Mouse (Mus musculus) intestine, embryonic 15.5 days (tissue): Measurements from ENCODE around the gene Foxi3. TPM values are rescaled to one million over a fixed set of nuclear protein-coding genes. Genes with fewer than 3 reads are reported as not detected.

Experiments used
- ATAC-seq: fragments of 200-750 bp; cut with Nextera tagmentation; 2 replicates; pipeline ENCODE4 v1.8.0; 2017; ENCODE audit warnings: moderate TSS enrichment, moderate library complexity
- H3K27ac ChIP-seq: fragments of 300-500 bp; sonication (generic); 2 replicates; pipeline ENCODE4 v1.5.1; 2015; ENCODE audit warnings: mild to moderate bottlenecking, inconsistent platforms
- H3K27me3 ChIP-seq: fragments of 300-500 bp; sonication (generic); replicated peaks from 2 replicates; pipeline ENCODE4 v1.6.1; 2015; ENCODE audit warnings: inconsistent platforms
- H3K36me3 ChIP-seq: fragments of 300-500 bp; sonication (generic); 2 replicates; pipeline ENCODE4 v1.6.1; 2015; ENCODE audit warnings: inconsistent platforms
- H3K4me1 ChIP-seq: fragments of 300-500 bp; sonication (generic); replicated peaks from 2 replicates; pipeline ENCODE4 v1.6.1; 2015; ENCODE audit warnings: inconsistent platforms
- H3K4me2 ChIP-seq: fragments of 300-500 bp; sonication (generic); replicated peaks from 2 replicates; pipeline ENCODE4 v1.6.1; 2015; ENCODE audit warnings: mild to moderate bottlenecking, inconsistent platforms
- H3K4me3 ChIP-seq: fragments of 300-500 bp; sonication (generic); replicated peaks from 2 replicates; pipeline ENCODE4 v1.5.1; 2015; ENCODE audit warnings: inconsistent platforms
- H3K9ac ChIP-seq: fragments of 300-500 bp; sonication (generic); 2 replicates; pipeline ENCODE4 v1.6.1; 2015; ENCODE audit warnings: inconsistent platforms
- H3K9me3 ChIP-seq: fragments of 300-500 bp; sonication (generic); 2 replicates; pipeline ENCODE4 v1.6.1; 2016; ENCODE audit warnings: inconsistent platforms
- WGBS: fragments of 180-500 bp; shearing (Covaris S2); methylation state at CpG from one replicate; pipeline ENCODE4 v1.1.7; 2015; 5-methylcytosine and 5-hydroxymethylcytosine counted together
- polyA plus RNA-seq: library from polyadenylated mRNA; unstranded; fragments of >200 nt; fragmentation: Nextera tagmentation; extraction: Ambion mirVana; gene quantifications from 2 replicates; pipeline ENCODE4 v1.2.1, GENCODE M21; 2015

Gene Foxi3
- not detected in 2 replicates for polyA plus RNA-seq

DNA sequence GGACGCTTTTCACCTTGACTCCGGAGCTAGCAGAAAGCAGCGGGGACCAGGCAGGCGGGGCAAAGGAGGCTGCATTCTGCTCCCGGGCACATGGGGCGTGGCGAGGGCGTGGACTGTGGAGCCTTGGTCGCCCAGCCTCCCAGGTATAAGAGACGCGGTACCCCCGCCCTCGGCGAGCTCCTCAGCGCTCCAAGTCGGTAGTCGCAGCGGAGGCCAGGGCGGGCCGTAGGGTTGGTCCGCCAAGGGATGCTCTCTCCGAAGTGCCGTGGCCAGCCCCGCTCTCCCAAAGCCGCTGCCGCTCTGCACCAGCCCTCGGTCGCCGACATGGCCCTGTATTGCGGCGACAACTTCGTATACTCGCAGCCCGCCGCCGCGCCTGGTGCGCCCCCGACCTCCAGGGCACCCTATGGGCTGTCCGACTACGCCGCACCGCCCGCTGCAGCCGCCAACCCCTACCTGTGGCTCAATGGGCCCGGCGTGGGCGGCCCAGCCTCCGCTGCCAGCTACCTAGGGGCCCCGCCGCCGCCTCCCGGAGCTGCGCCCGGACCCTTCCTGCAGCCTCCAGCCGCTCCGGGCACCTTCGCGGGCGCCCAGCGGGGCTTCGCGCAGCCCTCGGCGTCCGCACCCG, at the start of gene Foxi3:
Gene Foxi3, plus strand, starts transcription at position 247 of the 628 bp plus-strand sequence.
- peak; percentile 90 for ATAC-seq
- H3K4me3 ChIP-seq = peak within 1 kb of the TSS; percentile 44

DNA sequence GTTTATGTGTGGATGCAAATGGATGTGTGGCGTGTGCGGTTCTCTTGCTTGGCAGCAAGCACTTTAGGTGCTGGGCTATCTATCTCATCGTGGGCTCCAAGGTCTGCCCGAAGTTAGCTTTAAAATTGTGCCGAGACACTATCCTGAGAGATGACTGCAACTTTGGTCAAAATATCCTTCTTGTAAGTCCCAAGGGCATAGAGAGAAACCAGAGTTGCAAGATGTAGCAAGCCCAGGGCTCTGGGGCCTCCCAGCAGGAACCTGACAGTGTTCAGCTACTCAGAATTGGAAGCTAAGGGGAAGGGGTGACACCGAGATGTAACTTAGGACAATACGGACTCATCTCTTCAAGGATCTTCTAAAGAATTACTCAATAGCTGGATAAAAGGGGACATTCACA, 46.8 kb upstream of the Foxi3 start:
- WGBS = 91% methylated on average over 7 of the region's 7 CpGs
- H3K4me1 ChIP-seq = 0 out of 2 replicates have a peak, but pooled peaks cover 2% of the 10 kb centered on the region
- H3K27ac ChIP-seq = no peak overlapping the region
- no peaks in the 10 kb centered on the region for H3K9me3 ChIP-seq
- ATAC-seq = no peak
- H3K36me3 ChIP-seq = peaks cover 4% of the 10 kb centered on the region; the same call in 1 of the 2 replicates
- no peak overlapping the region for H3K4me3 ChIP-seq
- H3K27me3 ChIP-seq = no peaks in the 10 kb centered on the region
- no peak overlapping the region for H3K4me2 ChIP-seq
- no peak overlapping the region for H3K9ac ChIP-seq

More for the DNA sequence above, at the start of gene Foxi3:
- no peaks in the 10 kb centered on the region for H3K9me3 ChIP-seq
- H3K27ac ChIP-seq = no peak within 1 kb of the TSS
- H3K9ac ChIP-seq = peak within 1 kb of the TSS; percentile 32; the same call in 1 of the 2 replicates
- peaks cover 58% of the 10 kb centered on the region for H3K27me3 ChIP-seq
- peaks cover 13% of the 10 kb centered on the region for H3K4me1 ChIP-seq
- no peaks in the 10 kb centered on the region for H3K36me3 ChIP-seq
- peak within 1 kb of the TSS; percentile 77 for H3K4me2 ChIP-seq
- WGBS = under 1% methylated on average over 67 of the region's 67 CpGs

DNA sequence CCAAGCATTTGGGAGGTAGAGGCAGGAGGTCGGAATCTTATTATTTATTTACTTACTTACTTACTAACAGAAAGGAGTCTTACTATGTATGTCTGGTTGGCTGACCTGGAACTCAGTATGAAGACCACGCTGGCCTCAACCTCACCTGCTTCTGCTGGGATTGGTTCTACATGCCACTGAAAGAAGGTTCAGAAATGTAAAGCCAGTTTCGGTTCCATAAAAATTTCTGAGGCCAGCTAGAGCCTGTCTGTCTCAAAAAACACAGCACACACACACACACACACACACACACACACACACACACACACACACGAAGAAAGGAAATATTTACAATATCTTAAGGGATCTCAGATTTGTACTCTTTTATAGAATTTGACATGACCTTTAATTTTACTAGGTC, 46.0 kb upstream of the Foxi3 start:
- Histone ChIP-seq H3K27ac (no peak overlapping the region), H3K9me3 (no peaks in the 10 kb centered on the region), H3K4me1 (0 out of 2 replicates have a peak, but pooled peaks cover 2% of the 10 kb centered on the region), H3K4me2 (no peak overlapping the region), H3K9ac (no peak overlapping the region), H3K27me3 (no peaks in the 10 kb centered on the region), H3K4me3 (no peak overlapping the region), H3K36me3 (0 out of 2 replicates have a peak, but pooled peaks cover 4% of the 10 kb centered on the region)
- ATAC-seq = no peak
- 58% methylated on average over 4 of the region's 4 CpGs for WGBS

DNA sequence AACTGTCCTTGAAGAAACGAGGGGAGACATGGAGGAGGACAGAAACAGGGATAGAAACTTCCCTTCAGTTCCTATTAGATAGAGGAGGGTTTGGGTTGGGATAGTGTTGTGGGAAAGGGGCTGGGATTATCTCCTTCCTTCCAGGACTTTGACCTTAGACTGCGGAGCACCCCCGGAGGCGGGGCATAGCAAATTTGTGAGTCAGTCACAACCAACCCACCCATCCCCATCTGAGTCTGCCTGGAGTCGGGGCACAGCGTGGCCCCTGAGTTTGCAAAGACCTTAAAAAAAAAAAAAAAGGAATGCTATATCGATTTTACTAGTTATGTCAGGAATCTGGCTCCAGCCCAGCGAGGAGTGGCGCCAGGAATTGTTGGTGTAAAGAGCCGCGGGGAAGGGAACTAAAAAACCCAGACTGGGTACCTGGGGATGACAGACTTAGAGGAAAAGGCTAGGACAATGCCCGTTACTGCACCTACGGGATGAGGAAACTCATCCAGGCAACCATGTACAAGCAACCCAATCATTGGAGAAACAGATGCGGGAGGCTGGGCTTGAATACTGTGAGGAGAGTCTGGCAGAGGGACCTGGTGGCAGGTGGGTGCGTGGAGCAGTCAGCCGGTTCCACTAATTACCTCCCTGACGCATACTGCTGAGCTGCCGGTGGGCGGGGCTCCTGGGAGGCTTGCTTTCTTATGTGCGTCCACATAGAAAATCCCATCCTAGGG, 44.5 kb upstream of the Foxi3 start:
- Histone ChIP-seq H3K27ac (no peak overlapping the region), H3K4me2 (peak overlapping the region; percentile 47), H3K4me3 (no peak overlapping the region), H3K9ac (no peak overlapping the region), H3K4me1 (0 out of 2 replicates have a peak, but pooled peaks cover 2% of the 10 kb centered on the region), H3K36me3 (no peaks in the 10 kb centered on the region), H3K9me3 (no peaks in the 10 kb centered on the region), H3K27me3 (no peaks in the 10 kb centered on the region)
- 9% methylated on average over 20 of the region's 20 CpGs for WGBS
- peak; percentile 88 for ATAC-seq

DNA sequence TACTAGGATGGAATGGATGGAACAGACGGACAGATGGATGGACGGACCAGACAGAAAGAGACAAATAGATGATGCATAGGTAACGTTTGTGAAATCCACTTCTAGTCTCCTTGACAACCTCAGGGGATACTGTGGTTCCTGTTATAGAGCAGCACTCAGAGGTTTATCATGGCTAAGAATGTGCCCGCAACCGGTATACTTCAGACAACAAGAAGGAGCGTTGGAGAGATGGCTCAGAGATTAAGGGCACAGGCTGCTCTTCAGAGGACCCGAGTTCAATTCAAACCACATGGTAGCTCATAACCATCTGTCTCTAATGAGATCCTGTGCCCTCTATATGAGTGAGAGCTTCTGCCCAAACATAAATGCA, 44.0 kb upstream of the Foxi3 start:
- Histone ChIP-seq H3K4me3 (no peak overlapping the region), H3K9me3 (no peaks in the 10 kb centered on the region), H3K27ac (no peak overlapping the region), H3K4me1 (0 out of 2 replicates have a peak, but pooled peaks cover 2% of the 10 kb centered on the region), H3K27me3 (no peaks in the 10 kb centered on the region), H3K4me2 (peak overlapping the region; percentile 47; the same call in 1 of the 2 replicates), H3K36me3 (no peaks in the 10 kb centered on the region), H3K9ac (no peak overlapping the region)
- 61% methylated on average over 7 of the region's 7 CpGs for WGBS
- no peak; the same call in 1 of the 2 replicates for ATAC-seq

DNA sequence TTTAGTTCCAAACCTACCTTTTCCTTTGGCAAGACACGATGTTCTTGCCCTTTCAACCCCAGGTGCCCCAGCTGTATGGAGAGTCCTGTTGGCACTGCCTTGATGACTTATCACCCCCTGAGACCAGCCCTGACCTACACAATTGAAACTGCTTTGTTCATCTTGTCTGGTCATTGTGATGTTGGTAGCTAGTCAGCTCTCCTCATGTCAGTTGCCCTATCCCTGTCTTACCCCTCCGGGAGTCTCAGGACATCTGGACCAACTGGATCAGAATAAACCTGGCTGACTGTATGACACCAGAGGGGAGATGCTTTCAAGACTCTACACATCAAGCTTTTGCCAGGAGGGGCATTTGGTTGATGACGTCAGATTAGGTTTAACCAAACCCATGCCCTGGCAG, 37.5 kb upstream of the Foxi3 start, which contains the start of gene Tex37:
Gene Tex37, minus strand, starts transcription at position 101 of the 400 bp plus-strand sequence.
- 89% methylated on average over 3 of the region's 3 CpGs for WGBS
- H3K27ac ChIP-seq = no peak within 1 kb of the TSS
- no peak within 1 kb of the TSS for H3K4me3 ChIP-seq
- H3K9me3 ChIP-seq = no peaks in the 10 kb centered on the region
- 0 out of 2 replicates have a peak, but pooled peaks cover 2% of the 10 kb centered on the region for H3K4me1 ChIP-seq
- no peaks in the 10 kb centered on the region for H3K27me3 ChIP-seq
- H3K4me2 ChIP-seq = no peak within 1 kb of the TSS
- ATAC-seq = no peak
- no peaks in the 10 kb centered on the region for H3K36me3 ChIP-seq
- no peak within 1 kb of the TSS for H3K9ac ChIP-seq

DNA sequence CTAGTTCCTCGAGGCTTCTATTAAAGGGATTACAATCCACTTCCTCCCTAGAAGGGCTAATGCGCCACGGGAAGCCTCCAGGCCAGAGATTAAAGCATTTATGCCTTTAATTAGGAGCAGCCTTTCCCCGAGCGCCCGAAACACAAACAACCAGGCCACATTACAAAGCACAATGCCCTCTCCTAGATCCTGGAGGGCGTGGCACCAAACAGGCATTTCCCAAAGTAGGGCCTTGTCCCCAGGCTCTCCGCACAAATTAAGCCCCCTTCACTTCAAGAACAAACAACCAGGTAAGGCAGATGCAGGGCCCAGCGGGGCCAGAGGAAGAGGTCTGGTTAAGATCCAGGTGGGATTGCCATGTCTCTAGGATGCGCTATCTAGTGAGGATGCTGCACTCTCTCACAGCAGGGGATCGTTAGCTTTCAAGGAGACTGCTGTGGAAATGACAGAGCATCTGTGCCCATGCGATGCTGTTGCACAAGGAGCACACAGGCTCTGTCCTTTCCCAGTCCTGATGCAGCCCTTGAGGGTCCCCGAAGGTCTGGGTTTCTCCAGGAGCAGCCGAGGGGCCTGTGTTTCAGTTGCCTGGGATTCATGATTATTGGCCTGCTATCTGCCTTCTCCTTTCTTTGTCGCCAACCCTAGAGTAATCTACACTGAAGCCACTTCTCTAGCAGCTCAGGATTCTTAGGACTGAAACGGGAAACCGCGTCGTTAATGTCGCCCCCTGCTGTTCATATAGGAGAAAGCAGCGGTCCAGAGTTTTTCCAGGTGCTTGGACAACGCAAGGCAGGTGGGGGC, 34.9 kb upstream of the Foxi3 start:
- Histone ChIP-seq H3K4me2 (peak overlapping the region; percentile 48), H3K36me3 (no peaks in the 10 kb centered on the region), H3K27me3 (no peaks in the 10 kb centered on the region), H3K4me1 (0 out of 2 replicates have a peak, but pooled peaks cover 2% of the 10 kb centered on the region), H3K9me3 (no peaks in the 10 kb centered on the region), H3K27ac (no peak overlapping the region), H3K9ac (no peak overlapping the region), H3K4me3 (0 out of 2 replicates have a peak overlapping the region, but pooled peaks have one; percentile 8)
- ATAC-seq = peak; percentile 67
- WGBS = 11% methylated on average over 22 of the region's 22 CpGs

DNA sequence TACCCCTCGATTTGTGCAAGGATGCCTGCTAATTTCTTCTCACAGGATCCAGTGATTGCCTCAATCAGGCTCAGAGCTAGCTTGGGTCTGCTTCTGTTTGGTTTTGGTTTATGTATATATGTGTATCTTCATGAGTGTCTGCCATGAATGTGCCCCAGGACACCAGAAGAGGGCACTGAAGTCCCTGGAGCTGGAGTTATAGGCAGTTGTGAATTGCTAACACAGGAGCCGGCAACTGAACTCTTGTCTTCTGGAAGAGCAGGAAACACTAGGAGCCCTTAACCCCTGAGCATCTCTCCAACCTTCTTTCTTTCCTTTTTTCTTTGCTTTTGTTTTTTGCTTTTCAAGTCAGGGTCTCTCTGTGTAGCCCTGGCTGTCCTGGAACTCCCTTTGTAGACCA, 24.5 kb upstream of the Foxi3 start:
- Histone ChIP-seq H3K27ac (no peak overlapping the region), H3K27me3 (no peaks in the 10 kb centered on the region), H3K9ac (no peak overlapping the region), H3K9me3 (no peaks in the 10 kb centered on the region), H3K4me2 (no peak overlapping the region), H3K36me3 (no peaks in the 10 kb centered on the region), H3K4me1 (no peaks in the 10 kb centered on the region), H3K4me3 (no peak overlapping the region)
- 91% methylated on average over 2 of the region's 2 CpGs for WGBS
- ATAC-seq = no peak

DNA sequence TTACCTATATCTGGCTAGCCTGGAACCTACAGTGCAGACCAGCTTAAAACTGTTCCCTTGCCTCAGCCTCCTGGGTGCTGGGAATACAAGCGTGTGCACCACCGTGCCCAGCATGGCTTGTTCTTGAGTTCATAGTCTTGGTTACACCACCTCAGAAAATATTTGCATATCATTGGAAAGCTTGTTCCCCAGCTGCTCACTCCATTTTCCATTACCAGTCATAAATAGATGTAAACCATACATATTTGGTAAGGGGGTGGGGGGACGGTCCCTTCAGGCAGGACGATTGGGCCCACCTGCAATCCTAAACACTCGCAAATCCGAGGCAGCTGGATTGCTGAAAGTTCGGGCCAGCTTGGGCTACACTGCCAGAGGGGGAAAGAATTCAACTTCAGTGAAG, 3.1 kb upstream of the Foxi3 start:
- Histone ChIP-seq H3K4me3 (no peak overlapping the region), H3K9ac (no peak overlapping the region), H3K4me1 (peaks cover 13% of the 10 kb centered on the region), H3K27me3 (peaks cover 38% of the 10 kb centered on the region), H3K36me3 (no peaks in the 10 kb centered on the region), H3K4me2 (no peak overlapping the region), H3K9me3 (no peaks in the 10 kb centered on the region), H3K27ac (no peak overlapping the region)
- ATAC-seq = no peak
- WGBS = 68% methylated on average over 7 of the region's 7 CpGs

DNA sequence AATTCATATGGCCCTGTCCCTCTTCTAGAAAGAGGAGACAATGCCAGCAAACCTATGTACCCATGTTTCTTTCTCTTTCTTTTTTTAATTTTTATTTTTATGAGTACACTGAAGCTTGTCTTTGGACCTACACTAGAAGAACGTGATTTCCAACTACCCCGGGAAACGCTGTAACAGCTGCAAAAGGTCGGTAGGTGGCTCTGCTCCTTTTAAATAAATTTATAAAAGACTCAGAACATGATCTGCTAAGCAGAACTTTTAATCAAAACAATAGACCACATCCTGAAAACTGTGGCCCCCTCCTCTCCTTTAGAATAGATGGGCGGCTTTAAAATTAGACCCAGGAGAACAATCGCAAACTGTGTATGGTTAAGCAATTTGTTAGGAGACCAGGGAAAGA, 2.3 kb upstream of the Foxi3 start:
- no peak for ATAC-seq
- 14% methylated on average over 6 of the region's 6 CpGs for WGBS
- Histone ChIP-seq H3K27me3 (peaks cover 45% of the 10 kb centered on the region), H3K4me1 (peaks cover 13% of the 10 kb centered on the region), H3K27ac (no peak overlapping the region), H3K9me3 (no peaks in the 10 kb centered on the region), H3K4me2 (no peak overlapping the region), H3K4me3 (no peak overlapping the region), H3K9ac (no peak overlapping the region), H3K36me3 (no peaks in the 10 kb centered on the region)

DNA sequence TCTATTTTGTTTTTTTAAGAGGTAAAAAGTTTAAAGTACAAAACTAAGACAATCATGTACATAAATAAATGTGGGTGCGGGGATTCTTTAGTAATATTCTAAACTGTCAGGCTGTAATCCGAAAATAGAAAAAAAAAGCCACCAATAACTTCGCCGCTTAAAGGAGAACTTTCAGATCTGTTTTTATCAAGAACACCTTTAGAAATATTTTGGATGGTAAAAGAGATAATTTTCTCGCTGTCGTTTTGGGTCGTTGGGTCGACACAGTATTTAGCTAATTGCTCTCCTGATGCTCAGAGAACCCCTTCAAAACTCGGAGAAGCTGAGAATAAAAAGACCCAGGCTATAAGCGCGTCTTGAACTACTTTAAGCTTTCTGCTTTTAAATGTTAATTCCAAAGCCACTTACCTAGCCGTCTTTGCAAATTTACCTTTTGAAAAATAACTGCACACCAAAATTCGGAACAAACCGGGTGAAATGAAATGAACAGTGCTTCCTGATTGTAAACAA, 985 bp upstream of the Foxi3 start:
- no peak overlapping the region for H3K9ac ChIP-seq
- no peak overlapping the region for H3K4me2 ChIP-seq
- H3K4me3 ChIP-seq = no peak overlapping the region
- H3K4me1 ChIP-seq = peaks cover 13% of the 10 kb centered on the region
- WGBS = 6% methylated on average over 14 of the region's 14 CpGs
- no peaks in the 10 kb centered on the region for H3K9me3 ChIP-seq
- no peak overlapping the region for H3K27ac ChIP-seq
- no peaks in the 10 kb centered on the region for H3K36me3 ChIP-seq
- ATAC-seq = no peak
- peaks cover 52% of the 10 kb centered on the region for H3K27me3 ChIP-seq

DNA sequence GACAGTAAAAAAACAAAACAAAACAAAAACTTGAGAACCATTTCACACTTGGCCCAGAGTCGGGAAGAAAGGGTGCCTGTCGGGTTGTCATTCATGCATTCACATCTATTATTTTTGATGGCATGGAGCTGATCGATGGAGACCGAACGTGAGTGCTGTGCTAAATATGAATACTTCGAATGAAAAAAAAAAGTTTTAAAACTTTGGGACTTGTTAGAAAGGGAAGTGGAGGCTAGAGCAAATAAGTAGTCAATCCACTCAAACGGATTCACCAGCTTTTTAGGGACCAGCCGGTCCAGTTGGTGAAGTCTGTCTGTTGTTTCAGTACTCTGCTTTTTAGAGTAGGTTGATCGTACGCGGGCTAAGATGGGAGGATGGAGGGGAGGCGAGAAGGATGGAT, 490 bp upstream of the Foxi3 start:
- H3K4me2 ChIP-seq = peak overlapping the region; percentile 77
- H3K27ac ChIP-seq = no peak overlapping the region
- H3K27me3 ChIP-seq = peaks cover 57% of the 10 kb centered on the region
- H3K9me3 ChIP-seq = no peaks in the 10 kb centered on the region
- H3K36me3 ChIP-seq = no peaks in the 10 kb centered on the region
- peaks cover 13% of the 10 kb centered on the region for H3K4me1 ChIP-seq
- 2% methylated on average over 12 of the region's 12 CpGs for WGBS
- H3K4me3 ChIP-seq = peak overlapping the region; percentile 44
- no peak for ATAC-seq
- H3K9ac ChIP-seq = no peak overlapping the region
